Mouse (Mus musculus): Measurements from ENCODE around the gene Zfyve28. TPM values are rescaled to one million over a fixed set of nuclear protein-coding genes. Genes with fewer than 3 reads are reported as not detected.

The Zfyve28 gene
- total RNA-seq (2012; rRNA removed) (0.10 and 0.12 TPM in 2 replicates), polyA plus RNA-seq (2012; ENCODE audit: insufficient read depth in 1 of 2, insufficient read length in 2 of 2, low read depth in 1 of 2, low replicate concordance in 2 of 2, missing spikeins in 1 of 2) (under 1 TPM in 1 of 2 experiments, not detected in 1; 0.14 TPM)

- Histone ChIP-seq H3K27me3 (ENCODE audit: control insufficient read depth in 1 of 2, insufficient read depth in 2 of 2, low read length in 2 of 2) (peaks cover 8 to 13% of the 10 kb centered on the region in 2 experiments; a peak in 3 of 4 replicates), H3K79me2 (ENCODE audit: control insufficient read depth, insufficient read depth, low read length, poor library complexity) (no peaks in the 10 kb centered on the region), H3K9ac (ENCODE audit: control insufficient read depth, low read depth, low read length, poor library complexity, severe bottlenecking) (no peak within 1 kb of the TSS), H3K4me1 (ENCODE audit: control insufficient read depth in 1 of 2, insufficient read depth in 2 of 2, low read length in 2 of 2) (no peaks in the 10 kb centered on the region), H3K4me3 (ENCODE audit: control insufficient read depth in 1 of 2, insufficient read depth in 1 of 2, low read depth in 2 of 2, low read length in 2 of 2) (no peak within 1 kb of the TSS), H3K9me3 (replicated peaks; ENCODE audit: insufficient read depth, low read length) (no peaks in the 10 kb centered on the region), H3K27ac (ENCODE audit: control insufficient read depth, low read depth, low read length) (no peak within 1 kb of the TSS), H3K36me3 (ENCODE audit: control insufficient read depth in 1 of 2, insufficient read depth in 2 of 2, low read length in 2 of 2) (no peaks in the 10 kb centered on the region)
- TF ChIP-seq GABPA (IDR thresholded peaks at IDR 0.05; ENCODE audit: low read depth, low read length) (no peak), ETS1 (IDR thresholded peaks at IDR 0.05; ENCODE audit: low read depth, low read length) (no peak), CTCF (IDR thresholded peaks at IDR 0.05 in 2 of 3, conservative IDR thresholded peaks at IDR 0.05 in 1 of 3; ENCODE audit: control insufficient read depth in 1 of 3, insufficient read depth in 1 of 3, low read depth in 2 of 3, low read length in 3 of 3, poor library complexity in 1 of 3, severe bottlenecking in 1 of 3) (no peak), POLR2AphosphoS2 (IDR thresholded peaks at IDR 0.05; ENCODE audit: low read length) (no peak), MAZ (IDR thresholded peaks at IDR 0.05; ENCODE audit: low read depth, low read length) (no peak), SMC3 (IDR thresholded peaks at IDR 0.05; ENCODE audit: low read depth, low read length) (no peak), TCF12 (IDR thresholded peaks at IDR 0.05; ENCODE audit: low read depth, low read length) (no peak), SIN3A (IDR thresholded peaks at IDR 0.05; ENCODE audit: low read length) (no peak), ZNF384 (IDR thresholded peaks at IDR 0.05; ENCODE audit: low read depth, low read length) (no peak), USF2 (IDR thresholded peaks at IDR 0.05; ENCODE audit: borderline replicate concordance in 1 of 2, insufficient read depth in 1 of 2, low read depth in 1 of 2, low read length in 2 of 2) (no peak), POLR2AphosphoS5 (IDR thresholded peaks at IDR 0.05; ENCODE audit: borderline replicate concordance, low read depth, low read length) (no peak), E2F4 (IDR thresholded peaks at IDR 0.05; ENCODE audit: borderline replicate concordance, low read depth, low read length) (no peak), ZC3H11A (IDR thresholded peaks at IDR 0.05; ENCODE audit: low read depth, low read length) (no peak), ZKSCAN1 (IDR thresholded peaks at IDR 0.05; ENCODE audit: low read depth, low read length) (no peak), EP300 (IDR thresholded peaks at IDR 0.05; ENCODE audit: low read depth in 1 of 2, low read length in 2 of 2) (no peak), MYC (IDR thresholded peaks at IDR 0.05; ENCODE audit: low read depth, low read length) (no peak), NELFE (IDR thresholded peaks at IDR 0.05; ENCODE audit: low read depth, low read length) (no peak), POLR2A (IDR thresholded peaks at IDR 0.05; ENCODE audit: control insufficient read depth in 1 of 2, insufficient read depth in 1 of 2, low read depth in 1 of 2, low read length in 2 of 2, poor library complexity in 1 of 2) (no peak), MAX (IDR thresholded peaks at IDR 0.05; ENCODE audit: low read length) (no peak), TBP (IDR thresholded peaks at IDR 0.05; ENCODE audit: low read depth, low read length) (no peak)
- no peak for DNase-seq (ENCODE audit: low read depth, low spot score)
Measured at GRCm38 (mm10) chr5:34288154-34288716, at the start of gene Zfyve28, which contains the start of gene Cfap99. Zfyve28 (minus strand) TSS chr5:34288449. Cfap99 (plus strand) TSS chr5:34288600.

Data from MEL (cell line).